Mouse (Mus musculus): Measurements from ENCODE around the gene Gm44596.

DNA sequence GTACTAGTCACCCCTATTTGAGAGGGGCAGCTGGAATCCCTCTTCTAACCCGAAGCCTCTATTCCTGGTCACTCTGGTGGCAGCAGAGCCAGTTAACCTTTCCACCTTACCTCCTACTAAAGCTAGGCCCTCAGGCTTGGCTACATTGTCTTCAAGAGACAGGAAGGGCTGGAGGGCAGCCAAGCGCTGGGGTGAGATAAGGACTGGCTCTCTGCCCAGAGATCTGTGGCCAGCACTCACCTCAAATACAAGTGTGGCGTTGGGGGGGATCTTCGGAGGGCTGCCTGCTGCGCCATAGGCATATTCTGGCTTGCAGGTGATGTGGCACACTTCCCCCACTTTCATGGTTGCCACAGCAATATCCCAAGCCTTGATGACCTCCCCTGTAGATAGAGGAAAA lies 60.2 kb downstream of the Gm44596 start:
- TF ChIP-seq CTCF (IDR thresholded peaks at IDR 0.05; ENCODE audit: low read depth) (no peak), EP300 (IDR thresholded peaks at IDR 0.05; ENCODE audit: low read depth) (no peak)

Measured in heart, postnatal 0 days (tissue).